Mouse (Mus musculus) MEL (cell line): Measurements from ENCODE around the gene Ctrb1.

Source experiments
- BHLHE40 ChIP-seq: IDR thresholded peaks from 2 replicates; pipeline ENCODE4 v1.6.1; 2012; ENCODE audit warnings: low read depth, mild to moderate bottlenecking, inconsistent platforms, low read length, improper control_type of control experiment, borderline replicate concordance
- CTCF ChIP-seq, 3 experiments: IDR thresholded peaks in 2 of 3; conservative IDR thresholded peaks in 1 of 3; 2 replicates each; pipeline ENCODE4 v1.5.1; 2011 to 2012; ENCODE audit warnings: low read length in 3 of 3, low read depth in 2 of 3, mild to moderate bottlenecking in 2 of 3, improper control_type of control experiment in 1 of 3, inconsistent platforms in 1 of 3, mixed read lengths in 1 of 3, moderate library complexity in 1 of 3; ENCODE audit not compliant: control insufficient read depth in 1 of 3, insufficient read depth in 1 of 3, poor library complexity in 1 of 3, severe bottlenecking in 1 of 3
- ELF1 ChIP-seq: IDR thresholded peaks from 2 replicates; pipeline ENCODE4 v1.6.1; 2014; ENCODE audit warnings: low read depth, mild to moderate bottlenecking, inconsistent platforms, low read length, improper control_type of control experiment, moderate library complexity
- RAD21 ChIP-seq: IDR thresholded peaks from 2 replicates; pipeline ENCODE4 v1.6.1; 2011; ENCODE audit warnings: mild to moderate bottlenecking, low read depth, low read length, improper control_type of control experiment
- TCF12 ChIP-seq: IDR thresholded peaks from 2 replicates; pipeline ENCODE4 v1.6.1; 2014; ENCODE audit warnings: low read depth, mild to moderate bottlenecking, inconsistent platforms, low read length, improper control_type of control experiment, moderate library complexity

GRCm38 (mm10) chr8:111645715-111646114 is 45.1 kb downstream of the Ctrb1 start:
- TF ChIP-seq TCF12 = no peak
- no peak for TF ChIP-seq CTCF (IDR thresholded peaks at IDR 0.05 in 2 of 3, conservative IDR thresholded peaks at IDR 0.05 in 1 of 3; ENCODE audit: control insufficient read depth in 1 of 3, insufficient read depth in 1 of 3, low read depth in 2 of 3, low read length in 3 of 3, poor library complexity in 1 of 3, severe bottlenecking in 1 of 3)
- TF ChIP-seq BHLHE40 = no peak
- TF ChIP-seq ELF1 = no peak
- TF ChIP-seq RAD21 = no peak
